Mouse (Mus musculus): Measurements from ENCODE around the gene C8a. TPM values are rescaled to one million over a fixed set of nuclear protein-coding genes. Genes with fewer than 3 reads are reported as not detected.

The C8a gene
- total RNA-seq, 2 experiments from 2014 or later, result not detected

DNA sequence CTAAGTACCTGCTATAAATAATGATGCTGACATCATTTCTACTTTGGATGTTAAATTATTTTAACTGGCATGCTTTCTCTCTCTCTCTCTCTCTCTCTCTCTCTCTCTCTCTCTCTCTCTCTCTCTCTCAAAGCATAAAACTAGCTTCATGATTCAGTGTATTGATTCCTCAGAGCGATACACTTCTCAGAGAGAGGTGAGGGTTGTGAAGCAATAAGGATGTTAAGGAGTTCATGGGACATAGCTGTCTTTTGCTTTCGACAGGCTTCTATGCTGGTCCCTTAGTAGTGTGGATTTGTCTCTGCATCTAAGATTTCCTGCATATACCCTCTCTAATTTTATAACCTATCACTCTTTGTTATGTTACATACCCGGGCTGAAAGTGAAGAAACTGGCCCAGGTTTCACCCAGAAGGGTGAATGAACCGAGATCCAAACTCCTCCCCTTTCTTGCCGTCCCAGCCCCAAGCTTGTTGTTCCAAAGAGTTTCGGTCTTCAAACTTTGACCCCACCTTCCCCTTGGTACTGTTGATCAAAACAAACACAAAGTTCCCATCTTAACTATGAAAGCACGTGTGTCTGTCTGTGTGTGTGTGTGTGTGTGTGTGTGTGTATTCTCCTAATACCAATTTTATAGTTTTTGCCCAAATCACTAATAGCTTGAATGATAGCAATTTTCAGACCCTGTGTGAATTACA lies 51.7 kb downstream of the C8a start:
- no peak for TF ChIP-seq CTCF (IDR thresholded peaks at IDR 0.05)
- no peak overlapping the region for H3K27ac ChIP-seq
- intact Hi-C loops (cut with DNase I), result no loop called here
- H3K4me3 ChIP-seq, result no peak overlapping the region
- DNase-seq, result no peak

DNA sequence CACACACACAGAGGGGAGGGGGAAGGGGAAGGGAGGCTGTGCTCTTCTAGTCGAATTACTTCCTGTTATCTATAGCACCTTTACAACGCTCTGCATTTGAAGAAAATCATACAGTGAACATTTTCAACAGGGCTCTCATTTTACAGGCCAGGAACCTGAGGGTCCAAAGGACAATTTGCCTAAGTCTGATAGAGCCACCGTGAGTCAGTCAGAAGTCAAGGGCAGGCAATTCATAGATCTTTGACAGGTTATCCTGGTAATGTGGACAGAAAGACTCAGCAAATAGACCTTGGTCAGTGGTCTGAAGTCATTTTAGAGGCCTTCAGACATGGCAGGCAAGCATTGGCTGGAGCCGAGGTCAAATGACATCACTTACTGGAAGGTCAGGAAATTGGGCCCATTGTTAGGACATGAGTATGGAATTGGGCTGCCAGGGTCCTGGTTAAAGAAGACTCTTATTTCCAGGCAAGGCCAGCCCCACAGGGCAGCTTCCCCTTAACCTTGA lies 52.5 kb downstream of the C8a start:
- no peak overlapping the region for H3K4me3 ChIP-seq
- intact Hi-C loops (cut with DNase I), result no loop called here
- no peak overlapping the region for H3K27ac ChIP-seq
- no peak for DNase-seq
- TF ChIP-seq CTCF (IDR thresholded peaks at IDR 0.05), result no peak

DNA sequence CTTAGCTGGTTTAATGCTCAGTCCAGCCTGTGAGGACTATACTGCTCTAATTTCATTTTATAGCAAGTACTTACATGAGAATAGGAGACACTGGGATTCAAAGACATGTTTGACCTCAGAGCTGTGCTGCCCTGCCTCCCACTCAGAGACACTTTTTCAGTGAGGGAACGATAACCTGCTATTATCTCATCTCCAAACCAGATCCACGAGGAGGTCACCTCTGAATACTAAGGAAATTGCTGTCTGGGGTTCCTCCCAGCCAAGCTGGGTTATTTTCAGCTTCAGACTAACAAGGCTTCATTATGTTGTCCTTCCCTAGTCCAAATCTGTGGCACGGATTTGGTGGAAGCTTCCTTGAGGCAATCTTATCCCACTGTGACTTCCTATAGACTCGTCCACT lies 56.3 kb downstream of the C8a start:
- TF ChIP-seq CTCF (IDR thresholded peaks at IDR 0.05), result no peak
- Histone ChIP-seq H3K27ac (no peak overlapping the region), H3K4me3 (no peak overlapping the region)
- no peak for DNase-seq
- intact Hi-C loops (cut with DNase I), result no loop called here

DNA sequence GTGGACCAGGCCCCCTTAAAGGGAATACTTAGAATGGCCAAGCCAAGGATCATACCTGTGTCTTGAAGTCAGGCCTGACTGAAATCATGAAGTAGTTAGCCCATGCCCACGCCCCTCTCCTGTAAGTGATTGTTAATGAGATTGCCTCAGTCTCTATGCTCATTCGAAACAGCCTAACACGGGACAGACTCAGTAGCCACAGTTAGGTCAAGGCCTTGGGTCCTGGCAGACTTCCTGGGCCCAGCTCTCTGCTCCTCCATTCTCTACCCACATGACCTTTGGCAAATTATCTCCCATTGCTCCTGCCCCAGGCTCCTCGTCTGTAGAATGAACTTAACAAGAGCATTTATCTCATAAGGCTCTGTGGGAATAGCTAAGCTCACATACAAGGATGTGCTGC lies 57.2 kb downstream of the C8a start:
- intact Hi-C loops (cut with DNase I), result no loop called here
- Histone ChIP-seq H3K27ac (no peak overlapping the region), H3K4me3 (no peak overlapping the region)
- DNase-seq, result no peak
- no peak for TF ChIP-seq CTCF (IDR thresholded peaks at IDR 0.05)

DNA sequence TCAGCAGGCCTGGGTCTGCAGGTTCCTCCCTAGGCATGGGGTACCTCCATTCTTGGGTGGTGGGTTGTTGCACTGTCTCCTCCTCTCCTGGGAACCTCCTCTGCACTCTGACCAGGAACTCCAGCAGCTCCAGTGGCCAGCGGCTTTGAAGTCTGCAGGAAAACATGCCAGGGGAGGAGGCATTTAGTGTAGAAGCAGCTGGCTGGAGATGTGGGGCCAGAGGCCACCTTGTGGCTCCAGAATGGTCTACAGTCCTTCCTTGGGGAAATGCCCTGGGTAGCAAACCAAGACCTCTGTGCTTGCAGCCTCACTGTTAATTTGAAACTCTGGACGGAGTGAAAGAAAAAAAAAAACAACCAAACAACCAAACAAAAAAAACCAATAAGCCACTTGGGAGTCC lies 58.7 kb downstream of the C8a start:
- no peak for TF ChIP-seq CTCF (IDR thresholded peaks at IDR 0.05)
- no peak for DNase-seq
- H3K4me3 ChIP-seq, result no peak overlapping the region
- intact Hi-C loops (cut with DNase I), result no loop called here
- H3K27ac ChIP-seq, result no peak overlapping the region

DNA sequence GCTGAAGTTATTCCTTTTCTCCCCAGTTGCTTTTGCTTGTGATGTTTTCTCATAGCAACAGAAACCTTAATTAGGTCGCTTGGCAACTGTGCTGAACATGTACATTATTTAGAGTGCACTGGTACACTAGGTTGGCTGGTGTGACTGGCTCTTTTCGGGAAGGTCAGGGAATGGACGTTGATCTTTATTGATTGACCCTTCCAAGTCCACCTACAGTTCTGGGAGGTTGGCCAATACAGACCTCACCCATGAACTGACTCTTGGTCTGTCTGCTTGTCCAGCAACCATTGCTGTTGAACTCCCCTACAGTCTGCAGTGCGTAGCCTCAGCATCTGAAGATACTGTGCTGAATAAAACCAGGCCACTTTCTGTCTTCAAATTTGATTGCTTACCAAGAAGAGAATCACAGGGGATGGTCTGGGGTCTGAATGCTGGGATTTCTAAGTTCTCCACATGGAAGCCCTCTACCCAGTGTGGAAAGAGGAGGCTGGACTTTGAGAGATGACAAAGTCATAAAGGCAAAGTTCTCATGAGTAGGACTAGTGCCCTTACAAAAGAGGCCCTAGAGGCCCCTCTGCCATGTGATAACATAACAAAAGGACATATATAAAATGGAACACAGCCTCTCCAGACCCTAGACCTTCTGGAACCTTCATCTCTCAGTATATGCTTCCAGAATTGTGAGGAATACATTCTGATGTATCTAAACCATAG lies 59.5 kb downstream of the C8a start:
- no peak overlapping the region for H3K27ac ChIP-seq
- no peak for TF ChIP-seq CTCF (IDR thresholded peaks at IDR 0.05)
- intact Hi-C loops (cut with DNase I), result no loop called here

DNA sequence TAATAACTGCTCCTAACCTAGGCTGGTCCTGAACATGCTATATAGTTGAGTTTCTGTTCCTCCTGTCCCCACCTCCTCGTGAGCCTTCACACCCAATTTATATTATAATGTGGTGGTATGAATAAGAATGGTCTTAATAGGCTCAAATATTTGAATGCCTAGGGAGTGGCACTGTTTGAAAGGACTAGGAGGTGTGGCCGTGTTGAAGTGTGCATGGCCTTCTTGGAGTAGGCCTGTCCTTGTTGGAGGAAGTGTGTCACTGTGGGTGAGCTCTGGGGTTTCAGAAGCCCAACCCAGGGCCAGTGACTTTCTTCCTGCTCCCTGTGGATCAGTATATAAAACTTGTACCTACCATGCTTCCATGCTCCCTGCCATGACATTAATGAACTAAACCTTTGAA lies 62.6 kb downstream of the C8a start:
- intact Hi-C loops (cut with DNase I), result no loop called here
- DNase-seq, result no peak
- Histone ChIP-seq H3K4me3 (no peak overlapping the region), H3K27ac (no peak overlapping the region)
- TF ChIP-seq CTCF (IDR thresholded peaks at IDR 0.05), result no peak

More for the DNA sequence above, 59.5 kb downstream of the C8a start:
- no peak for DNase-seq
- H3K4me3 ChIP-seq, result no peak overlapping the region

DNA sequence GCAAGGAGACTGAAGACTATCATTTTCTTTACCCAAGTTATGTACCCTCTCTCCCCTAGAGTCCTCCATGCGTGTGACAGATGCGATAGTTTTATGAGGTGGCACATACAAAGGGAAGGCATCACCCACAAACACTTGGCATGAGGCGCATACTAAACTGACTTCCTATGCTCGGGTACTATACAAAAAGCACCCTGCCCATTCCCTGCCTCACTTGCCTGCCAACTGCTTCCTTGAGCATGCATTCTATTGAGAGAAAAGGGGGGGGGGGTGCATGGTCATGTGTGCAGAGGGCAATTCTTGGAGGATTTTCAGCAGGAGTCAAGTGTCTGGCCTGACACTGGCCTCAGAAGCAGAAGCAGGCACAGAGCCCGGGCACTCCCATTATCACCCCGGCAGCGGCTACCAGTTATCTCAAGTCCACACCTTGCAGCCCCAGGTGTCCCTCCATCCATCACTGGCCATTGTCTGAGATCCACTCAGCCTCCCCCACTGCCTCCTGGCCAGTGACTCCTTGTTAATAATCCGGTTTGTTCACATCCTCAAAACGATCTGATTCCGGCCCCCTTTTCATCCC lies 65.4 kb downstream of the C8a start:
- Histone ChIP-seq H3K27ac (no peak overlapping the region), H3K4me3 (no peak overlapping the region)
- no peak for TF ChIP-seq CTCF (IDR thresholded peaks at IDR 0.05)
- no peak for DNase-seq
- intact Hi-C loops (cut with DNase I), result no loop called here

DNA sequence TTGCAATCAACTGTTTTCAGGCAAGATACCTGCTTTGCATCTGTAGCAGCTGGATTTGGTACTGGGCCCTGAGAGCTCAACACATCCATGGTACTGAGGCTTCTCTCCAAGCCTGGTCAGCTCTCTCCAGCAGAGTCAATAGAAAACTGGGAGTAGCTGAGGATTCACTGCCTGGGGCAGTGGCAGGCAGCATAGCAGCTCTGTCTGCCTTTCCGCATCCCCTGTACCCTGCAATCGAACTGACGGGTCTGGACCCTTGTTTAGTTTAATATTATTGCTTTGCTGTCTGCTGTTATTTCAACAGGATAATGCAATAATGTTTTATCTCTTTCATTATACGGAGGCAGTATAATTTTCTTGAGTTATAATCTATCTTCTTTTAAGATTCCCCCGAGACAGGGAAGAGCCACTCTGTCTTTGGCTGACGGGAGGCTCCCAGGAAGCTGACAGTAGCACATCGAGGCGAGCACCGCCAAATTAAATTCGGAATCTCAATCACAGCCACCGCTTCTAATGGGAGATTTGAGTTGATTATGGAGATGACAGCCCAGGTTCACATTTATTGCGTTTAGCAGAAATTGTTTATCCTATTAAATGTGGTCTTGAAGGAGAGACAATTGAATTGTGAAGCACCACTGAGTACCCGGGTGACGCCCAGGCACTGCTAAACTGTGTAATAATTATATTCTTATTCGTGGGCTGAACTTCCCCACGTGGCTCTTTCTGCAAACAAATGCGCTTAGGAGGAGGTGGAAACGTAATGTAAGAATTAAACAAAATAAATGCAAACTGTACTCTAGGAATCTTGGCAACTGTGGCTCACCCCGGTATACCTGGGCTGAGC lies 70.6 kb downstream of the C8a start:
- Histone ChIP-seq H3K4me3 (no peak overlapping the region), H3K27ac (no peak overlapping the region)
- intact Hi-C loops (cut with DNase I), result no loop called here
- TF ChIP-seq CTCF (IDR thresholded peaks at IDR 0.05), result no peak
- DNase-seq, result no peak

DNA sequence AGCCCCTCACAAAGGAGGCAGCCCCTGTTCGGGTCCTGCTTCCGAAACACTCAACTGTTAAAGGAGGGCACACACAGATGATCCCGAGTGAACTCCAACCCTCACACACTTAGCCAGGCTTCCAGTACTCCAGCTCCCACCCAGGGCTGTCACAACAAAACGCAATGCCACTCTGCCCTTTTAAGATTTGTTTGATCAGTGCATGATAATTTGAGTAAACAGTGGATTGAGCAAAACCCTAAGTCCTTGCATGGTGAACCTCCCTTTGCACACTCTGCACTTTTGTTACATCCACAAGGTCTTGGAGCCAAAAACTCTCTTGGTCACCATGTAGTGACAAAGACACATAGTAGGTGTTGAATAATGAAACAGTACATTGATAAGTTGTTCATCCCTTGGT lies 72.1 kb downstream of the C8a start:
- DNase-seq, result no peak
- intact Hi-C loops (cut with DNase I), result no loop called here

DNA sequence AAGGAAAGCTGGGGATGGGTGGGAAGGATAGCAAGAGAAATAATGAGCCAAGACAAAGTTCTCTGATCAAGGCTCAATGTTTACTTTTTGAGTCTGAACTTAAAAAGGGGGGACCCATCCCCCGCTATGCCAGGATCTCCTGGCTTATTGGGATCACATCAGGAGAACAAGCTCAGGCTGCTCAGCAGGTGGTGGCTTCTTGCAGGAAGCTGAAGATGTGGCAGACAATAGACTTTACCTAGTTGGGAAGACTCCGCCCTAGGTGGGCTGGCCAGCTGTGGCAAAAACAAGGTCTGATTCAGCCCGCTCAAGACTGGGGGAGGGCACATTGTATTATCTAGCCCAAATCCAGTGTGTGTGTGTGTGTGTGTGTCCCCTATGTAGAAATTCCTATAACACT lies 74.6 kb downstream of the C8a start:
- intact Hi-C loops (cut with DNase I), result no loop called here

More for the DNA sequence above, 72.1 kb downstream of the C8a start:
- Histone ChIP-seq H3K27ac (no peak overlapping the region), H3K4me3 (no peak overlapping the region)
- TF ChIP-seq CTCF (IDR thresholded peaks at IDR 0.05), result no peak

DNA sequence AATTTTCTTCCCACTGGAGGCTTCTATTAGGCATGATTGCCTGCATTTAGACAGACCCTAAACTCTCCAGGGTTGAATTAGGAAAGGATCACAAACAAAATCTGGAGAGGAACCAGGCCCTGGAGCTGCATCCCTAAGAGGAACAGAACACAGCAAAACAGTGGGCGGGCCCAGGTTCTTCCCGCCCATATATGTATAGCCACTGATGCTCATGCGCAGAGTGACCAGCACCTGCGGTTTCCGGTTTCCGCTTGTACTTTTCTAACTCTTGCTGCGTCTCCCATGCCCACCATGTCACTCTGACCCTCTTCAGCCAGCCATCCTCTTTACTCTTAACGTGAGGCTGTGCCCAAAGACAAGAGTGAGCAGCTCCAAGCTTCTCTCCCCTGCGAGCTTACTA lies 77.2 kb downstream of the C8a start:
- no peak for DNase-seq
- no peak for TF ChIP-seq CTCF (IDR thresholded peaks at IDR 0.05)
- intact Hi-C loops (cut with DNase I), result no loop called here
- H3K4me3 ChIP-seq, result no peak overlapping the region
- no peak overlapping the region for H3K27ac ChIP-seq

More for the DNA sequence above, 74.6 kb downstream of the C8a start:
- no peak for TF ChIP-seq CTCF (IDR thresholded peaks at IDR 0.05)
- no peak for DNase-seq
- H3K27ac ChIP-seq, result no peak overlapping the region
- H3K4me3 ChIP-seq, result no peak overlapping the region
